Mouse (Mus musculus): ENCODE data around the gene Gm17555.
"Not testable (repeated sequence)": the region's sequence is repeated elsewhere in the genome, so short reads cannot be mapped to it uniquely, and the experiment has no call there.

The Gm17555 gene

DNA sequence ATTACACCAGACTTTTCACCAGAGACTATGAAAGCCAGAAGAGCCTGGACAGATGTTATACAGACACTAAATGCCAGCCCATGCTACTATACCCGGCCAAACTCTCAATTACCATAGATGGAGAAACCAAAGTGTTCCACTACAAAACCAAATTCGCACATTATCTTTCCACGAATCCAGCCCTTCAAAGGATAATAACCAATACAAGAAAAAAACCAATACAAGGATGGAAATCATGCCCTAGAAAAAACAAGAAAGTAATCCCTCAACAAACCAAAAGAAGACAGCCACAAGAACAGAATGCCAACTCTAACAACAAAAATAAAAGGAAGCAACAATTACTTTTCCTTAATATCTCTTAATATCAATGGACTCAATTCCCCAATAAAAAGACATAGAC, at the start of gene Gm17555:
Gm17555 (plus strand) TSS at position 301 of the 400 bp plus-strand sequence.
- not testable (repeated sequence) for DNase-seq

DNA sequence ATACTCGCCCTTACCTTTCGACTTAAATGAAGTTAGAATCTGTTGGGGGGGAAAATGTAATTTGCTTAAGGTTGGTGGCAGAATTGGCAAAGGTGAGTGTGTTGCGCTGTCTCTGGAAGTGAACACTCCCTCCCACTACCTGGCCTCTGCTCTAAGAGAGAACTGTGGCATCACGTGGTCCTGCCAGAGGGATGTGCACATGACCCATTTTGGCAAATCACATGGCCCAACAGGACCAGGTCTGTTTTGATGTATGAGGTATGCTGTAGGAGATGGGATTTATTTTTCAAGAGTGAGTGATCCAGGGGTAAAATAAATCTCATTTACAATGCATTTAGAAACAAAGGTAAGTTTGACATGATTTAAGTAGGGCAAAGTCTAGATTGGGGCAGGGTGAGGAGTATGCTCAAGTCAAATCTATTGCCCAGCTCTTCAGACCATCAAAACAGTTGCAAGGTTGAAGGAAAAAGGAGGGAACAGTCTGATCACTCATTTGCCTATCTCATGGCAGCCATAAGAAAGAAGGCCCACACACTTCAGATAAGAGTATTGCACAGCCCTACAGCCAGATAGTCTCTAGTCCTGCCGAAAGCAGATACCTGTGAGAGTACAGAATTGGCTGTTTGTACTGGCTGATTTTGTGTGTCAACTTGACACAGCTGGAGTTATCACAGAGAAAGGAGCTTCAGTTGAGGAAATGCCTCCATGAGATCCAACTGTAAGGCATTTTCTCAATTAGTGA, 49.5 kb upstream of the Gm17555 start:
- no peak for DNase-seq

DNA sequence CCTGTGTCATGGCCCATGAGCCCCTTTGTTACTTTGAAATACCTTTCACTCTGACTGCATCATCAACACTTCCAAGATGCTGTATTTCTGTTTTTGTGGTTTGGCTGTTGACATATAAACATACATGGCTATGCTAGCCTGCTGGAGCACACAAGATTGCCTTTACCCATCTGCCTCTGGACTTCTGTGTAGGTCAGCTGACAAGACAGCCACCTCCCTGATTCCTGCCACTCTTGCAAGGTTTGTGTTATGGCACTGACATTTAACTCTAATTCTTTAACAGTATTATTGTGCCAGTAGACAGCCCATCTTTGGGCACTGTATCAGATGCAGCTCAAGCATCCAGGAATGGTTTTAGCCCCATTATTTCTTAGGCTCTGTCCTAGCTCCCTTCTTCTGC, 48.6 kb upstream of the Gm17555 start:
- DNase-seq: no peak

DNA sequence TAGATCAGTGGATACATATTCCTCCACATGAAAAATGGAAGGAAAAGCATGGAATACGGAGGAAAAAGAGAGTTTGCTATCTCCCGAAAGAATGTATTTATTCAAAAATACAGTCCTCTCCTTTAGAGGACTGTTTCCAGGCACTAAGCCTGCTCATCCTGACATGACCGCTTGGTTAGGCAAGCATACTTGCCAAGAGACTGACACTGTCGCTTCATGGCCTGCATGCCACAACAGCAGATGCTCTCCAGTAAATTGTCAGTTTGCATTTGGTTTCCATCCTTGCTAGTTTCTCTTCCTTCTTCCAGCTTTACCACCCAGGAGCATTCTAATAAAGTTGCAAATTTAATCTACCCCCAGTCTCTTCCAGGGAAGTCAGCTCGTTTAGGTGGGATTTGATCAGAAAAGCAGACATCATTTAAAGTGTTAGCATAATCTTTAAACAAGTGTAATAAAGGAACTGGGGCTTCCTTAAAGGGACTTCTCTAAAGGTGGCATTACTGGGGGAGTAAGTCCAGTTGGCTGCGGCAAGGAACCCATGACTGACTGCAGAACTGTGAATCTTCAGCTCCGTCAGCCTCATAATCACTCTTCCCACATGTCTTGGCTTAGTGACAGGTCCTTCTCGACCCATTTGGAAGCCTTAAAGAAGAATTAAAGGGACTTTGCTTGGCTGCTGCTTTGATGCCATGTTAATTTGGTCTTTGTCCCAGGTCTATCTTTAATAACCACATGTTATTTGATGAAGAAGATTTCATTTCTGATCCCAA, 47.9 kb upstream of the Gm17555 start:
- no peak for DNase-seq

DNA sequence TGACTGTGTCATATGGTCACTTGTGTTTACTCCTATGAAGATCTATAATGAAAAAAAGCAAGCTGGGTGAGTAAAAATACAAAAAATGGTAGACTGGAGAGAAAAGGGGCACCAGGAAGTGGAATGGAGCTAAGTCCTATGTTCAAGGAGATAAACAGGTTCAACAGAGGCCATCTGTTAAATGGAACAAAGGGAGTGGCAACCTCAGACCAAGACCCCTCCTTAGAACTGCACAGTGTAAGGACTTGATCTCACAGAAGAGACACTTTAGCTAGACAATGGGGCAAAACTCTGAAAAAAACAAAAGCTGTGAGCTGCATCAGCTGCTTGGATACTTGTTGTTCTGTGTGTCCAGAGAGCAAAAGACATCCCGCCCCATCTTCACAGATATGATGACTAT, 43.5 kb upstream of the Gm17555 start:
- no peak for DNase-seq

DNA sequence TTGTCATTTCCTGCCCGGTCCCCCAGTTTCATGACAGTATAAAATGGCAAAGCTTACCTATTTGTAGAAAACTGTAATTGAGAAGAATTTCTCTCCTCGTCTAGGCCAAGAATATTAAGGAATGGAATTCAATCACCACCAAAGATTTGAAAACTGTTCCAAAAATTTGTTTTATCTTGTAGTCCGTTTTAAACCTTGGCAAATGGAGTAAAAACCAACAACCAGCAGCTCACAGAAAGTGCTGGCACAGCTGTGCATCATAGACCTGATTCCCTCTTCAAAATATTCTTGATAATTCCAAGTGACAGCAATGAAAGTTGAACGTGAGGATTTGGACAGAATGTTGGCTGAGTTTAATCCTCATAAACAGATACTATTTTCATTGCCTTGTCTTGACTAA, 23.6 kb upstream of the Gm17555 start:
- no peak for DNase-seq

DNA sequence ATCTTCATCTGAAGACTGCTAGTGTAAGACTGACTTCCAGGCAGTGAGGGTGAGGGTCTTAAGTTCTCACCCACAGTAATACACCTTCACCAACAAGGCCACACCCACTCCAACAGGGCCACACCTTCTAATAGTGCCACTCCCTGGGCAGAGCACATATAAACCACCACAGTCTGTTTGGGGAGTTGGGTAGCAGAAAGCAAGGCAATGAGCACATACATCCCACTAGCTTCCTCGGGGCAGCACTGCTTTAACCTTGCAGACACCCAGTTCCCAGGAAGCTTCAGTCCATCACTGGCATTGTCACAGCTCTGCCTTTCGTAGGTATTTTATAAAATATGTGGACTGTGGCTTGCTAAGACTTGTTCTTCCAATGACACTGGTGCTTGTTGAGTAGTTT, 22.8 kb upstream of the Gm17555 start:
- no peak for DNase-seq

DNA sequence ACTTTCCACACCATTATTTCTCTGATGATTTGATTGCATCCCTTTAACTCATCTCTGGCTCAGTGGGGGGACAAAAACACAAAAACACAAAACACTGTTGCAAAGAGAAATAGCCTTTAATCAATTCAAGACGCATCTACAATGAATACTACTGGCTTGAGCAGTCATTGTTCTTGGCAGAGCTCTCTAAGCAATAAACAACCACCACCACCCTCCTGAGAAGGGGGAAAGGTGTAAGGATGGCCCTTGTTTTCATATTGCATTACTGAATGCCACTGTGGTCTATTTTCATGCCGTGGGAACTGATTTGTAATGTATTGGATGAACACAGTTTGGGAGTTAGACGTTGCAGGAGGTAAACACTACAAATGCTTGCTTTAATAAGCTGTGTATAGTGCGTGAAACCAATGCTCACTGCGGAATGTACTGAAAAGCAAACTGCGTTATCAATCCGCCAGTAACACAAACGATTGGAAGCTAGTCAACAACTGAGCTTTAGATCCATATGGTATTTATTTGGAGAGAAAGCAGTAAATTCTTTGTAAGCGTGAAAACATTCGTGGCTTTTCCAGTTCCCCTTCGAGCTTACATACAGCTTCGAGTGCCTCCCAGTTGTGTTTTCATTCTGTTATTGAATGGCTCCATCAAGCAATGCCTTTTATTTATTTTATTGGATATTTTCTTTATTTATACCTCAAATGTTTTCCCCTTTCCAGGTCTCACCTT, 19.1 kb upstream of the Gm17555 start:
- DNase-seq: no peak

DNA sequence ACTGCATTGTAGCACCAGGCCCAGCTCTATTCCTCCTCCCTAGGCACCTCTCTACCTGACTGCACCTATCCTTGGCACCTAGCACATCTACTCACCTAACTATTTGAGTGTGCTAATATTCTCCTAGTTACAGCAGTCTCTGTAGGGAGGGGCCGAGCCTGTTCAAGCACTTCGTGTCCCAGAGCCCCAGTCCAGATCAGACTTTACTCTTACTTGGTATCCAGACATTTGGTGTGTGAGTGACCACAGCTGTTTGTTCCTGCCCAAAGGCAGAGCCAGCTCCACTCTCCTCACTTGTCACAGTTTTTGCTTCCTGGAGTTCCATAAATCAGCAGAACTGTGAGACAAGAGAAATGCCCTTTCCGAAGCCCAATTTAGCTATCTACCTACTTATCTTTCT, 15.9 kb upstream of the Gm17555 start:
- no peak for DNase-seq

DNA sequence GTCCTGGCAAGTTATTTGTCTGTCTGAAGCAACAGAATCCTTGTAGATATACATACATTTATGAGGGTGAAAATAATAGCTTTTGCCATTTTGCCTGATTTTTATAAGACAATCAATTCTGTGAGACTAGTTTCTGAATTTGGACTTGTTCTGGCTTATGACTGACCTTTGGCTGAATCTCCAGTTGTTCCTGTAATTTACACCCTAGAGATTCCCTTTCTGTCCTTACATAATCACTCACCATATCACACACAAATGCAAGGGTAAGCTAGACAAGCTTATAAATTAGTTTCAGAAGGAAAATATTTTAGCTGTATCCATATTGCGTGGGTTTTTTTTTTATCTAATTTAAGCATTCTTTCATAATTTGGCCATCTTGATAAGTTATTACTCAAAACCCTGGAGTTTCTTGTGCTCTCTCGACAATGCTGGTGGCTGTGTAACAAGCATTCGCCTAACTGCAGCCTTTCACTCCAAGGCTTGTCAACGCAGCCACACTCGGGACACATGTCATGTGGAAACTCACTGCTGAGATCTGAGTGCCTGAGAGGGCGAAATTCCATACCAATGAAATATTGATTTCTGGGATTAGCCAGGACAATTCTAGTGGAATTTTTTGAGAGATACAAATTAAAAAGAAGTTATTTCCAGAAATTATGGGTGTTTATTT, 3.8 kb upstream of the Gm17555 start:
- no peak for DNase-seq

DNA sequence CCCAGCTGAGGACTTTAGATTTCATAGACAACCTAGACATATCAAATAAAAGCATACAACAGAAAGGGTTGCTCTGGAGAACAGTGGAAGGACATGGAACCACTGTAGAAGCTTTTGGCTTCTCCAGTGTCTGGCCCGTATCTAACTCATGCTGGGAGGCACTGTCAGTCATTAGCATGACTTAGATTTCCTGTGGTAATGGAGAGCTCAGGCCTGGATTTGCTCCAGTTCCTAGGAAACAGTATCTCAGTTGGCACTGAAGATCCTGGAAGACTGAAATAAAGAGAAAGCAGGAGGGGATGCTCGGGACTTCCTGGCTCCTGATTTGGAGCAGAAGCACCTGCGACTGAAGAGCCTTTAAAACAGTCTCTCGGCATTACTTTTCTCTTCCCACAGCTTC, 12.7 kb downstream of the Gm17555 start:
- no peak for DNase-seq

DNA sequence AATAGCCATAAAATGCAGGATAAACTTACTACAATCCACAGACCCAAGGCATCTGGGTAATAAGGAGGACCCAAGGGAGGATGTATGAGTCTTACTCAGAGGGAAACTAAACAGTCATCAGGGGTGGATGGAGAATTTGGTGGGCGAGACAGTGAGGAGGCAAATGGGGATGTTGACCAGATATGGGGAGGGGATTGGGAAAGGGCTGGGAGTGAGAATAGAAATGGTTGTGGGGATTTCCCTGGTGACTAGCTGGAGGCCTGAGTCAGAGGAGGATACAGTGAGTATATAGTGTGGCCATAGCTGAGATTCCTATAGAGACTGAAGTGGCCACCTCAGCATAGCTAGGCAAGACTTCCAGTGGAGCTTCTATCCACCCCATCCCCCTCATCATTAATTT, 16.8 kb downstream of the Gm17555 start:
- DNase-seq: no peak

DNA sequence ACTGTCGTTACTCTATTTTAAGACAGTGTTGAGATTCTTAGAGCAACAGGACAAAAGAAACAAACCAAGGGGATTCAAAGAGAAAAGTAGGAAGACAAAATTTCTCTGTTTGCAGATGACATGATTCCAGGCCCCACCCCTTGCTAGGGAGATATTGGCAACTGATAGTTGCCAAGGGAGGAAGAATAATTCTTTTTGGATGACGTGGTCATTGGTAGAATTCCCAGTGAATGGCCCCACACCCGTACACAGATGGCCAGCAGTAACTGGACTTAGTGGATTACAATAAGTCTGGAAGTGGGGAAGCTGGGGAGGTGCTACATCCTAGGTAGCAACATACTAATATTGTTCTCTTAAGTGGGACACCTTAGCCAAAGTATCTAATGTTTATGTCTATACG, 22.0 kb downstream of the Gm17555 start:
- no peak for DNase-seq

DNA sequence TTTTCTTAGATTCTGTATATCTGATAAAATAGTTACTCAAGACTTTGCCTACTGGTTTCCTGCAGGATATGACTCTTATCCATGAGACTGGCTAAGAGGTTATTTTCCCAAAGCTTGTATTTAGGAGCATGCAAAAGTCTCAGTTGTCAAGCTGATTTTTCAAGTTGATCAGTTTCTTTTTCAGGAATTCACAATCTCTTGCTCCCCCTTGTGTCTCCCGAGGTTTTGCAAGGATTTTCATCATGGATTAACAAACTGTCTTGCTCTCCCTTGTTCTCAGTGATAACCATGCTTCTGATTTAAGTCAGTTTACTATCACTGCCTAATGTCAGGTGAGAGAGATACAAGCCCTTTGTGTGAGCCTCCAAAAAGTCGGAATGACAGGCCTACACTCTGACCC, 30.5 kb downstream of the Gm17555 start:
- DNase-seq: no peak

DNA sequence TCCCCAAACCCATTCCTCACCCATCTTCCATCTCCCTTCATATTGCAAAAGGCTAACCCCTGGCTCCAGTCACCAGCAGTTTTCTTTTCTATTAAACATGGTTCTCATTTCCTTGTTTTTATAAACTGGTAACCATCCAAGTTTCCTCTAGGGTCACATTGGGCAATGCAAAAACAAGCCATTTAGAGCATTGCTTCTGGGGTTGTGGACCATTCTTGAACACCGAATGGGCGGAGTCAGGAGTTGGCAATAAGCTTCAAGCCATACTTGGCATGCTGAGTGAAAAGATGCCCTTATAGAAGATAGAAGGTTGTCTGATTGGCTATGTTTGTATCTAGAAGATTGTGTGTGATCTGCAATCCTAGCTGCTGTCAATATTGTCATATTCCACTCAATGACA, 33.6 kb downstream of the Gm17555 start:
- no peak for DNase-seq

DNA sequence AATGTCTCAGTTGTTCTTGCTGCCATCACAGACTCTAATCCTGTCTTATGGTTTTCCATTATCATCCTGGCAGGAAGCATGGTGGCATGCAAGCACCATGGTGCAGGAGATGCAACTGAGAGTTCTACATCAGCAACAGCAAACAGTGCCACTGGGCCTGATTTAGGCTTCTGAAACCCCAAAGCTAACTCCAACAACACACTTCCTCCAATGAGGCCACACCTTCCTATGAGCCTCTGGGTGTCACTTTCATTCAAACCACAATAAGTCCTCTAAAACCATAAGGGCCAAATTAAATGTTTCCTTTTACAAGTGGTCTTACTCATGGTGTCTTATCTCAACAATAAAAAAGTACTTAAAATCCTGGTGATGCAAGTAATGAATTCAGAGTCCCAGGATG, 37.3 kb downstream of the Gm17555 start:
- DNase-seq: no peak
